Comparison of ENCODE assay signal across 12 mouse cellular contexts in genomic region chr4:124446615-124447014, GRCm38 (mm10).
DNase-seq lines count a peak whose midpoint lies in the region; ATAC-seq and TF ChIP-seq lines count a peak whose summit lies in the region.
"Had no signal": no experiment of that assay in that cellular context is flagged by ENCODE, and none has a peak within 500 bp of the region (broad histone marks: within the 10 kb centered on the region; RNA-seq: fewer than 3 reads in every experiment).

No protein-coding gene starts in this region.

- no peak for TF ChIP-seq POLR2A in kidney, adult 2 months (IDR thresholded peaks at IDR 0.05; ENCODE audit: low read depth, low read length)

- H3K4me3 ChIP-seq in kidney, adult 2 months (ENCODE audit: insufficient read depth, low read depth, low read length): no peak overlapping the region
- H3K4me3 ChIP-seq: heart, embryonic 15.5 days; liver, embryonic 15.5 days had no signal

- DNase-seq in cerebellum, adult 11 months: peak; percentile 2
- DNase-seq in kidney, postnatal 10 days: peak; percentile 35
- no peak for DNase-seq in kidney, adult 2 months
- DNase-seq in urinary bladder, postnatal 36 days (ENCODE audit: low spot score in 2 of 2): peak; percentile 23 to 30
- DNase-seq in urinary bladder, postnatal 10 days (ENCODE audit: low spot score): no peak
- DNase-seq in gastrocnemius, postnatal 4 days (ENCODE audit: low spot score in 2 of 2): no peak
- DNase-seq in layer of hippocampus, adult 11-12 months (ENCODE audit: low spot score): no peak
- DNase-seq: kidney, adult 18-20 months; thymus, postnatal 14 days had no signal

- TF ChIP-seq CTCF in kidney, adult 2 months (conservative IDR thresholded peaks at IDR 0.05; ENCODE audit: insufficient read depth, insufficient read length, low read depth, low read length): no peak

- H3K4me1 ChIP-seq in kidney, adult 2 months (ENCODE audit: control insufficient read depth, insufficient read depth, low read length): no peaks in the 10 kb centered on the region
- H3K4me1 ChIP-seq: heart, embryonic 15.5 days; liver, embryonic 15.5 days had no signal

- H3K27ac ChIP-seq in kidney, adult 2 months (ENCODE audit: insufficient read depth, low read depth, low read length): no peak overlapping the region
- H3K27ac ChIP-seq: heart, embryonic 15.5 days; liver, embryonic 15.5 days had no signal

- no peak for ATAC-seq in cerebellum, adult (ENCODE audit: insufficient number of reproducible peaks, low FRiP score, low TSS enrichment)

- WGBS in kidney, adult 2 months: 77% methylated on average over 8 of the region's 8 CpGs

- no peaks in the 10 kb centered on the region for H3K27me3 ChIP-seq in kidney, adult 2 months (replicated peaks; ENCODE audit: control insufficient read depth, insufficient read depth, low read length)

- no peaks in the 10 kb centered on the region for H3K36me3 ChIP-seq in kidney, adult 2 months (ENCODE audit: control insufficient read depth, insufficient read depth, low read length)
- H3K36me3 ChIP-seq: heart, embryonic 15.5 days; liver, embryonic 15.5 days had no signal

Comparison
In these comparisons a context has a peak if more than half of its experiments do, and no peak if none do; other contexts are left out.
1. DNase-seq: peak in cerebellum, adult 11 months (single experiment), kidney, postnatal 10 days (single experiment) and urinary bladder, postnatal 36 days (2 of 2); none in kidney, adult 2 months (single experiment), urinary bladder, postnatal 10 days (single experiment), gastrocnemius, postnatal 4 days (0 of 2) and layer of hippocampus, adult 11-12 months (single experiment).